Mouse (Mus musculus): ENCODE results near the gene Smad3.

GRCm38 (mm10) chr9:63648520-63648918 lies 109.3 kb downstream of the Smad3 start:
- TF ChIP-seq TCF12 (IDR thresholded peaks at IDR 0.05; ENCODE audit: insufficient read depth, poor library complexity, severe bottlenecking) (no peak), POLR2A (IDR thresholded peaks at IDR 0.05; ENCODE audit: insufficient read length, low read depth) (no peak), TCF3 (IDR thresholded peaks at IDR 0.05; ENCODE audit: insufficient read length, low read depth) (no peak), MYOG (IDR thresholded peaks at IDR 0.05; ENCODE audit: control insufficient read depth in 1 of 3, insufficient read depth in 1 of 3, insufficient read length in 2 of 3, low read depth in 2 of 3) (no peak)
